In genomic region chr5:124862871-124863741, GRCm38 (mm10) we compare ENCODE assay signal across 7 mouse cellular contexts. TPM values are rescaled to one million over a fixed set of nuclear protein-coding genes. Genes with fewer than 3 reads are reported as not detected.
DNase-seq lines count a peak whose midpoint lies in the region; ATAC-seq and TF ChIP-seq lines count a peak whose summit lies in the region.

No protein-coding gene starts in this region.

- H3K27ac ChIP-seq in embryonic facial prominence, embryonic 11.5 days (replicated peaks; ENCODE audit: low read depth, low read length): peak overlapping the region; percentile 88
- H3K27ac ChIP-seq in hindbrain, embryonic 14.5 days: peak overlapping the region; percentile 95
- H3K27ac ChIP-seq in liver, adult 2 months (replicated peaks; ENCODE audit: insufficient read depth, low read depth, low read length): no peak overlapping the region

- TF ChIP-seq CTCF in E14TG2a.4 (conservative IDR thresholded peaks at IDR 0.05; ENCODE audit: low read length): no peak
- no peak for TF ChIP-seq CTCF in liver, adult 2 months (IDR thresholded peaks at IDR 0.05; ENCODE audit: low read depth, low read length)

- H3K9ac ChIP-seq in embryonic facial prominence, embryonic 11.5 days (replicated peaks; ENCODE audit: low read length): peak overlapping the region; percentile 94
- H3K9ac ChIP-seq in hindbrain, embryonic 14.5 days: peak overlapping the region; percentile 94
- peak overlapping the region; percentile 88 for H3K9ac ChIP-seq in liver, adult 2 months (ENCODE audit: low read depth, low read length)

- H3K4me2 ChIP-seq in embryonic facial prominence, embryonic 11.5 days (ENCODE audit: low read depth, low read length): peak overlapping the region; percentile 74
- peak overlapping the region; percentile 72 for H3K4me2 ChIP-seq in hindbrain, embryonic 14.5 days (replicated peaks)

- DNase-seq in embryonic facial prominence, embryonic 11.5 days (ENCODE audit: low spot score): peak; percentile 54
- DNase-seq in hindbrain, embryonic 14.5 days (ENCODE audit: low spot score): no peak
- no peak for DNase-seq in liver, adult 2 months (ENCODE audit: extremely low read depth, low read depth, low spot score)
- DNase-seq in natural killer cell, adult 2 months (ENCODE audit: low spot score in 2 of 2): peak; percentile 13 to 27
- peak; percentile 37 for DNase-seq in urinary bladder, adult 2 months (ENCODE audit: low spot score)

- H3K36me3 ChIP-seq in E14TG2a.4 (ENCODE audit: insufficient read depth, low read length): peaks cover 32% of the 10 kb centered on the region
- H3K36me3 ChIP-seq in embryonic facial prominence, embryonic 11.5 days (replicated peaks; ENCODE audit: control insufficient read depth, insufficient read depth, low read depth, low read length): peaks cover 2% of the 10 kb centered on the region; the same call in 1 of the 2 replicates
- H3K36me3 ChIP-seq in hindbrain, embryonic 14.5 days (replicated peaks; ENCODE audit: control insufficient read depth, insufficient read depth): peaks cover 17% of the 10 kb centered on the region
- no peaks in the 10 kb centered on the region for H3K36me3 ChIP-seq in liver, adult 2 months (ENCODE audit: control insufficient read depth, insufficient read depth, low read length)

- H3K4me3 ChIP-seq in E14TG2a.4 (replicated peaks; ENCODE audit: low read length): peak overlapping the region; percentile 95
- H3K4me3 ChIP-seq in embryonic facial prominence, embryonic 11.5 days (ENCODE audit: low read depth, low read length): peak overlapping the region; percentile 97
- peak overlapping the region; percentile 96 for H3K4me3 ChIP-seq in hindbrain, embryonic 14.5 days (replicated peaks; ENCODE audit: low read length)
- peak overlapping the region; percentile 96 for H3K4me3 ChIP-seq in liver, adult 2 months (ENCODE audit: insufficient read depth, low read depth, low read length)

- peaks cover 13% of the 10 kb centered on the region for H3K27me3 ChIP-seq in E14TG2a.4 (ENCODE audit: insufficient read depth, low read length)
- H3K27me3 ChIP-seq in embryonic facial prominence, embryonic 11.5 days (ENCODE audit: control insufficient read depth, insufficient read depth, low read length): peaks cover 2% of the 10 kb centered on the region
- H3K27me3 ChIP-seq in hindbrain, embryonic 14.5 days (ENCODE audit: control insufficient read depth, insufficient read depth, low read length): 0 out of 2 replicates have a peak, but pooled peaks cover 3% of the 10 kb centered on the region
- H3K27me3 ChIP-seq in liver, adult 2 months (ENCODE audit: control insufficient read depth, insufficient read depth, low read length): peaks cover 8% of the 10 kb centered on the region

- ATAC-seq in activated CD4-positive, CD25-positive, alpha-beta regulatory T cell, adult 4 months: peak; percentile 6
- peak; percentile 56 for ATAC-seq in embryonic facial prominence, embryonic 11.5 days (replicated peaks; ENCODE audit: insufficient number of reproducible peaks, low FRiP score, low TSS enrichment, low read depth)
- peak; percentile 47; the same call in 1 of the 2 replicates for ATAC-seq in hindbrain, embryonic 14.5 days (ENCODE audit: low FRiP score)

- TF ChIP-seq POLR2A in liver, adult 2 months (IDR thresholded peaks at IDR 0.05; ENCODE audit: extremely low read depth, insufficient read depth, low read length): no peak

- under 1% methylated on average over 74 of the region's 88 CpGs for WGBS in embryonic facial prominence, embryonic 11.5 days
- under 1% methylated on average over 83 of the region's 88 CpGs for WGBS in hindbrain, embryonic 14.5 days
- 1% methylated on average over 86 of the region's 88 CpGs for WGBS in liver, adult 2 months

- peaks cover 15% of the 10 kb centered on the region; the same call in 1 of the 2 replicates for H3K79me2 ChIP-seq in liver, adult 2 months (ENCODE audit: control insufficient read depth, insufficient read depth, low read length)

- H3K4me1 ChIP-seq in E14TG2a.4 (replicated peaks; ENCODE audit: low read depth, low read length): peaks cover 28% of the 10 kb centered on the region
- no peaks in the 10 kb centered on the region; the same call in none of the 2 replicates for H3K4me1 ChIP-seq in embryonic facial prominence, embryonic 11.5 days (ENCODE audit: control insufficient read depth, insufficient read depth, low read length)
- peaks cover 34% of the 10 kb centered on the region for H3K4me1 ChIP-seq in hindbrain, embryonic 14.5 days (replicated peaks; ENCODE audit: control insufficient read depth, insufficient read depth, low read length)
- peaks cover 3% of the 10 kb centered on the region; the same call in 1 of the 2 replicates for H3K4me1 ChIP-seq in liver, adult 2 months (ENCODE audit: control insufficient read depth, insufficient read depth, low read length)

- no peaks in the 10 kb centered on the region for H3K9me3 ChIP-seq in E14TG2a.4 (ENCODE audit: low read length)
- no peaks in the 10 kb centered on the region for H3K9me3 ChIP-seq in embryonic facial prominence, embryonic 11.5 days (replicated peaks; ENCODE audit: control insufficient read depth, low read length)
- no peaks in the 10 kb centered on the region for H3K9me3 ChIP-seq in hindbrain, embryonic 14.5 days (ENCODE audit: control insufficient read depth, low read length)

RNA-seq across cellular contexts. Expression of gene Zfp664, which starts 0.6 kb away (rescaled TPM):
- 10 to 100 TPM in 1 of 2 experiments, 1 to 10 TPM in 1; 8.1 to 11.3 TPM for polyA plus RNA-seq in activated CD4-positive, CD25-positive, alpha-beta regulatory T cell, adult 4 months (2017; shearing (Covaris generic))
- 126 and 140 TPM in 2 replicates for polyA plus RNA-seq in embryonic facial prominence, embryonic 11.5 days (2014; fragmentation: Nextera tagmentation; extraction: Ambion mirVana)
- polyA plus RNA-seq in hindbrain, embryonic 14.5 days (2014; fragmentation: Nextera tagmentation; extraction: Ambion mirVana): 76.3 and 76.8 TPM in 2 replicates
- total RNA-seq in liver, adult 2 months (2014; rRNA removed): 12.2 and 14.2 TPM in 2 replicates
- polyA plus RNA-seq in liver, adult 2 months (2012; rRNA removed): 5.3 and 6.1 TPM in 2 replicates
- polyA plus RNA-seq in urinary bladder, adult 2 months (2012; rRNA removed): 35.8 and 38.3 TPM in 2 replicates

RNA-seq across cellular contexts. Expression of gene Ccdc92, which starts 0.9 kb away (rescaled TPM):
- polyA plus RNA-seq in activated CD4-positive, CD25-positive, alpha-beta regulatory T cell, adult 4 months (2017; shearing (Covaris generic)): 1 to 10 TPM; 5.3 to 6.3 TPM
- polyA plus RNA-seq in embryonic facial prominence, embryonic 11.5 days (2014; fragmentation: Nextera tagmentation; extraction: Ambion mirVana): 13.2 and 14.4 TPM in 2 replicates
- polyA plus RNA-seq in hindbrain, embryonic 14.5 days (2014; fragmentation: Nextera tagmentation; extraction: Ambion mirVana): 39.4 and 45.2 TPM in 2 replicates
- total RNA-seq in liver, adult 2 months (2014; rRNA removed): 0.13 TPM in 1 of 2 replicates, not detected in the other
- 0.16 and 0.29 TPM in 2 replicates for polyA plus RNA-seq in liver, adult 2 months (2012; rRNA removed)
- 5.3 and 6.5 TPM in 2 replicates for polyA plus RNA-seq in urinary bladder, adult 2 months (2012; rRNA removed)

Comparison
In these comparisons a context has a peak if more than half of its experiments do, and no peak if none do; other contexts are left out.
1. ATAC-seq: peak in every context shown above with its lines; median percentile 56 in embryonic facial prominence, embryonic 11.5 days; 47 in hindbrain, embryonic 14.5 days; 6 in activated CD4-positive, CD25-positive, alpha-beta regulatory T cell, adult 4 months.
2. DNase-seq: peak in embryonic facial prominence, embryonic 11.5 days (single experiment), natural killer cell, adult 2 months (2 of 2) and urinary bladder, adult 2 months (single experiment); none in hindbrain, embryonic 14.5 days (single experiment) and liver, adult 2 months (single experiment).
3. Peak in every context shown above with its lines, with median percentiles within 50 percentile points of each other: H3K4me3 ChIP-seq and H3K9ac ChIP-seq.